Mouse (Mus musculus): Measurements from ENCODE around the gene Scin.
A peak's percentile ranks its signal among the peaks of the same experiment; 100 is the strongest.

Gene Scin

GRCm38 (mm10) chr12:40027444-40027843 lies 106.6 kb downstream of the Scin start:
- no peak for DNase-seq (ENCODE audit: low spot score in 2 of 2)

- DNase-seq (ENCODE audit: low spot score in 2 of 2), result no peak
Observed at GRCm38 (mm10) chr12:40023918-40024317, 110.1 kb downstream of the Scin start.

- DNase-seq (ENCODE audit: low spot score in 2 of 2), result no peak
Observed at GRCm38 (mm10) chr12:40023014-40023642, 110.9 kb downstream of the Scin start.

GRCm38 (mm10) chr12:40022344-40022743 lies 111.7 kb downstream of the Scin start:
- DNase-seq (ENCODE audit: low spot score in 2 of 2), result no peak

- no peak for DNase-seq (ENCODE audit: low spot score in 2 of 2)
Observed at GRCm38 (mm10) chr12:40017955-40018505, 116.0 kb downstream of the Scin start.

- DNase-seq (ENCODE audit: low spot score in 2 of 2), result peak; percentile 35 to 41
Observed at GRCm38 (mm10) chr12:40016648-40017460, 117.2 kb downstream of the Scin start.

- no peak for DNase-seq (ENCODE audit: low spot score in 2 of 2)
Observed at GRCm38 (mm10) chr12:40016068-40016467, 118.0 kb downstream of the Scin start.

GRCm38 (mm10) chr12:40009866-40010265 lies 124.2 kb downstream of the Scin start:
- no peak for DNase-seq (ENCODE audit: low spot score in 2 of 2)

All from right cerebral cortex, postnatal 10 days (tissue).